Mouse (Mus musculus) hindbrain, postnatal 0 days (tissue): Measurements from ENCODE around the gene Acp2. TPM values are rescaled to one million over a fixed set of nuclear protein-coding genes. Genes with fewer than 3 reads are reported as not detected.

Experiments used
- ATAC-seq: fragments of 200-750 bp; cut with Nextera tagmentation; 2 replicates; pipeline ENCODE4 v1.8.0; 2017; ENCODE audit warnings: mild to moderate bottlenecking, moderate TSS enrichment, moderate library complexity
- DNase-seq: peaks from one replicate; pipeline ENCODE4 v3.0.0-alpha.2; 2015; ENCODE audit warnings: low spot score
- H3K27ac ChIP-seq: fragments of 300-500 bp; sonication (generic); 2 replicates; pipeline ENCODE4 v1.5.1; 2014; ENCODE audit warnings: mild to moderate bottlenecking
- H3K27me3 ChIP-seq: fragments of 300-500 bp; sonication (generic); 2 replicates; pipeline ENCODE4 v1.6.1; 2014; ENCODE audit warnings: low read length, mixed read lengths; ENCODE audit not compliant: insufficient read depth
- H3K36me3 ChIP-seq: fragments of 300-500 bp; sonication (generic); 2 replicates; pipeline ENCODE4 v1.6.1; 2014; ENCODE audit warnings: low read length, mixed read lengths; ENCODE audit not compliant: insufficient read depth
- H3K4me1 ChIP-seq: fragments of 300-500 bp; sonication (generic); 2 replicates; pipeline ENCODE4 v1.6.1; 2014; ENCODE audit warnings: antibody characterized with exemption, low read length, mixed read lengths; ENCODE audit not compliant: insufficient read depth
- H3K4me2 ChIP-seq: fragments of 300-500 bp; sonication (generic); 2 replicates; pipeline ENCODE4 v1.6.1; 2014; ENCODE audit warnings: low read depth, mild to moderate bottlenecking, low read length, moderate library complexity, mixed read lengths
- H3K4me3 ChIP-seq: fragments of 300-500 bp; sonication (generic); 2 replicates; pipeline ENCODE4 v1.5.1; 2014; ENCODE audit warnings: low read length
- H3K9ac ChIP-seq: fragments of 300-500 bp; sonication (generic); replicated peaks from 2 replicates; pipeline ENCODE4 v1.6.1; 2014; ENCODE audit warnings: mild to moderate bottlenecking, low read length, moderate library complexity, mixed read lengths
- H3K9me3 ChIP-seq: fragments of 300-500 bp; sonication (generic); 2 replicates; pipeline ENCODE4 v1.6.1; 2016; ENCODE audit warnings: low read length, mixed read lengths
- CTCF ChIP-seq: IDR thresholded peaks from 2 replicates; pipeline ENCODE4 v1.5.1; 2016; ENCODE audit warnings: antibody characterized with exemption, control low read depth, low read depth
- WGBS: fragments of 180-500 bp; shearing (Covaris S2); extraction: QIAGEN DNeasy Blood & Tissue Kit; methylation state at CpG from one replicate; pipeline ENCODE4 v1.1.7; 2014; 5-methylcytosine and 5-hydroxymethylcytosine counted together
- polyA plus RNA-seq: library from polyadenylated mRNA; unstranded; fragments of >200 nt; fragmentation: Nextera tagmentation; extraction: Ambion mirVana; gene quantifications from 2 replicates; pipeline ENCODE4 v1.2.1, GENCODE M21; 2015
- total RNA-seq: library from RNA; depleted of rRNA; stranded (reverse); fragments of >200 nt; gene quantifications from 2 replicates; pipeline ENCODE4 v1.2.3, GENCODE M21; 2014; rRNA removed

The Acp2 gene
- total and polyA plus RNA-seq, 2 experiments from 2014 or later = 30.9 to 48.5 TPM

DNA sequence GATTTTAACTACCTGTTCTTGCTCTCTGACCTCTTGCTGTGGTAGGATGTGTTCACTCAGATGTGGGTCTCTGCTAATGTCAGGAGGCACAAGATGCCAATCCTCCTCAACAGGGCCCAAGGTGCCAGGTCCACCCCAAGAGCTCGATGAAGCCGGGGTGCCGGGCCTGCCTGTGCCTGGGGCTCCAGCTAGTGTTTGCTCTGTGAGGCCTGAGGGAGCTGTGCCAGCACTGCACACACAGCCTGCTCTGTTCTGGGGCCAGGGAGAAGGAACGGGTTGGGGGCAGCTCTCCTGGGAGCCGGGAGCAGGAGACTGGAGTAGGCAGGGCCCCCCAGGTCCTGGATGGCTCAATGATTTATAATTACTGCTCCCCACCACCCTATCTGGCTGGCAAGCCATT lies 55.4 kb downstream of the Acp2 start:
- DNase-seq = peak; percentile 63
- Histone ChIP-seq H3K36me3 (no peaks in the 10 kb centered on the region), H3K4me2 (peak overlapping the region; percentile 94), H3K4me1 (peaks cover 6% of the 10 kb centered on the region), H3K27me3 (peaks cover 4% of the 10 kb centered on the region; the same call in 1 of the 2 replicates), H3K9ac (peak overlapping the region; percentile 53), H3K27ac (peak overlapping the region; percentile 76), H3K9me3 (no peaks in the 10 kb centered on the region), H3K4me3 (peak overlapping the region; percentile 54)
- no peak for TF ChIP-seq CTCF
- peak; percentile 65 for ATAC-seq
- WGBS = 42% methylated on average over 5 of the region's 5 CpGs

- no peak for TF ChIP-seq CTCF
- no peaks in the 10 kb centered on the region for H3K9me3 ChIP-seq
- ATAC-seq (no peak), DNase-seq (no peak)
- H3K9ac ChIP-seq = no peak overlapping the region
- H3K27ac ChIP-seq = peak overlapping the region; percentile 76; the same call in 1 of the 2 replicates
- peaks cover 4% of the 10 kb centered on the region; the same call in 1 of the 2 replicates for H3K27me3 ChIP-seq
- 55% methylated on average over 1 of the region's 1 CpGs for whole genome bisulfite sequencing
- H3K4me1 ChIP-seq = peaks cover 6% of the 10 kb centered on the region
- no peaks in the 10 kb centered on the region for H3K36me3 ChIP-seq
- no peak overlapping the region for H3K4me3 ChIP-seq
- H3K4me2 ChIP-seq = peak overlapping the region; percentile 94; the same call in 1 of the 2 replicates
Observed at GRCm38 (mm10) chr2:91258830-91259229, 56.1 kb downstream of the Acp2 start.

GRCm38 (mm10) chr2:91259493-91259892 lies 56.8 kb downstream of the Acp2 start:
- H3K9me3 ChIP-seq = no peaks in the 10 kb centered on the region
- TF ChIP-seq CTCF = no peak
- peaks cover 11% of the 10 kb centered on the region for H3K4me1 ChIP-seq
- 100% methylated on average over 1 of the region's 1 CpGs for WGBS
- peaks cover 1% of the 10 kb centered on the region; the same call in 1 of the 2 replicates for H3K27me3 ChIP-seq
- H3K36me3 ChIP-seq = no peaks in the 10 kb centered on the region
- H3K4me2 ChIP-seq = no peak overlapping the region
- H3K4me3 ChIP-seq = no peak overlapping the region
- no peak for ATAC-seq
- no peak overlapping the region for H3K27ac ChIP-seq
- no peak overlapping the region for H3K9ac ChIP-seq
- DNase-seq = no peak

Other genes starting within 250 kb of the Acp2 start
- gene Rapsn, start 167.3 kb upstream of the Acp2 start, total RNA-seq = 0.22 TPM in 1 of 2 replicates, not detected in the other
- gene Rapsn, start 167.3 kb upstream of the Acp2 start, polyA plus RNA-seq = 0.88 and 1.1 TPM in 2 replicates
- gene Psmc3, start 148.9 kb upstream of the Acp2 start, total RNA-seq = 154 and 160 TPM in 2 replicates
- 249 and 261 TPM in 2 replicates for gene Psmc3, start 148.9 kb upstream of the Acp2 start, polyA plus RNA-seq
- 37.1 and 42.7 TPM in 2 replicates for gene Slc39a13, start 132.5 kb upstream of the Acp2 start, total RNA-seq
- gene Slc39a13, start 132.5 kb upstream of the Acp2 start, polyA plus RNA-seq = 22.6 and 24.4 TPM in 2 replicates
- 3.0 and 8.5 TPM in 2 replicates for gene Spi1, start 120.5 kb upstream of the Acp2 start, total RNA-seq
- 4.5 and 4.9 TPM in 2 replicates for gene Spi1, start 120.5 kb upstream of the Acp2 start, polyA plus RNA-seq
- 0.25 and 0.37 TPM in 2 replicates for gene Mybpc3, start 84.7 kb upstream of the Acp2 start, total RNA-seq
- gene Mybpc3, start 84.7 kb upstream of the Acp2 start, polyA plus RNA-seq = 0.13 and 0.23 TPM in 2 replicates
- gene Madd, start 19.0 kb upstream of the Acp2 start, total RNA-seq = 64.2 TPM in 2 replicates
- gene Madd, start 19.0 kb upstream of the Acp2 start, polyA plus RNA-seq = 31.3 and 32.7 TPM in 2 replicates
- gene Nr1h3, start 51 bp upstream of the Acp2 start, total RNA-seq = 4.4 and 4.8 TPM in 2 replicates
- gene Nr1h3, start 51 bp upstream of the Acp2 start, polyA plus RNA-seq = 2.5 and 2.7 TPM in 2 replicates
- gene Ddb2, start 34.1 kb downstream of the Acp2 start, total RNA-seq = 7.6 and 11.3 TPM in 2 replicates
- 11.5 and 12.9 TPM in 2 replicates for gene Ddb2, start 34.1 kb downstream of the Acp2 start, polyA plus RNA-seq
- 16.3 and 25.7 TPM in 2 replicates for gene Pacsin3, start 53.1 kb downstream of the Acp2 start, total RNA-seq
- gene Pacsin3, start 53.1 kb downstream of the Acp2 start, polyA plus RNA-seq = 26.0 and 26.1 TPM in 2 replicates
- gene Arfgap2, start 62.1 kb downstream of the Acp2 start, total RNA-seq = 41.8 and 54.4 TPM in 2 replicates
- gene Arfgap2, start 62.1 kb downstream of the Acp2 start, polyA plus RNA-seq = 53.8 and 54.1 TPM in 2 replicates
- gene 1110051M20Rik, start 241.8 kb downstream of the Acp2 start, total RNA-seq = 152 and 175 TPM in 2 replicates
- gene 1110051M20Rik, start 241.8 kb downstream of the Acp2 start, polyA plus RNA-seq = 136 and 141 TPM in 2 replicates